9 mouse cellular contexts compared by ENCODE assay signal in the genomic region with DNA sequence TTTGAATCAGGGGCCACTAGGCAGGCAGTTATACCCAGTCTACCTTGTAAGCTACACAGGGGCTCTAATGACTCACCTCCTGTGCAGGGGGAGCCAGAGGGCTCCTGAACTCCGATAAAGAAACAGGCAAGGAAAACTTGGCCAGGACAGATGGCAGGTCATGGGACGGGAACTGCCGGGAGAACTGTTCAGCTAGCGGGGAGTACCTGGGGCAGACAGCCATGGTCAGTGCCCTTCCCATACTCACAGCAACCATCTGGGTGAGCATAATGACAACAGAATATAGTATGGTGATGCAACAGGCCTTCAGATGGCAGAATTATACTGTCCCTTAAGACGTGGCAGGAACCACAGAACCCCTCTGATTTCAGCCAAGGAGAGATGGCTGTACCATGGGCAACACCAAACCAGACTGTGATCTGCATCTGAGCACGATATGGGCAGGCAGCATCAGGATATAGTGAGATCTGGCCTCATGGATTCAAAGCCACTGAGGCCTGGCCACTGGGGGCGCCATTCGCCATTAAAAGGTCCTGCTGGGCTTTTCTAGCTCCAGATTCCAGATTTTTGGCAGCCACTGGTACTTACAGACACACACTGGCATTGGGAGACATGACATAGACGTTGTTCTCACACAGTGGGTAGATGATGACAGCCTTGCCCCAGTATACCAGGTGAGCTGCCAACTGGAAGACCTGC. TPM values are rescaled to one million over a fixed set of nuclear protein-coding genes. Genes with fewer than 3 reads are reported as not detected.
A peak's percentile ranks its signal among the peaks of the same experiment; 100 is the strongest.
DNase-seq lines count a peak whose midpoint lies in the region; ATAC-seq and TF ChIP-seq lines count a peak whose summit lies in the region.
"Had no signal": no experiment of that assay in that cellular context is flagged by ENCODE, and none has a peak within 500 bp of the region (broad histone marks: within the 10 kb centered on the region; RNA-seq: fewer than 3 reads in every experiment).

No protein-coding gene starts in this region.

- H3K9ac ChIP-seq in heart, embryonic 15.5 days = no peak overlapping the region
- no peak overlapping the region for H3K9ac ChIP-seq in forebrain, embryonic 15.5 days (replicated peaks)
- no peak overlapping the region for H3K9ac ChIP-seq in midbrain, postnatal 0 days (replicated peaks; ENCODE audit: low read length, poor library complexity, severe bottlenecking)

- no peak for DNase-seq in heart, embryonic 10.5 days (ENCODE audit: low spot score)
- peak; percentile 70 for DNase-seq in brain, embryonic 14.5 days (ENCODE audit: low read depth)
- peak; percentile 70 for DNase-seq in limb, embryonic 10.5 days (ENCODE audit: low spot score)
- DNase-seq in midbrain, postnatal 0 days (ENCODE audit: low spot score) = peak; percentile 82

- peak; percentile 78 for TF ChIP-seq CTCF in C2C12 (IDR thresholded peaks at IDR 0.05; ENCODE audit: control insufficient read depth, insufficient read depth, insufficient read length)
- TF ChIP-seq CTCF in brain, embryonic 14.5 days (IDR thresholded peaks at IDR 0.05; ENCODE audit: borderline replicate concordance, extremely low read depth, insufficient read depth, insufficient read length) = peak; percentile 73
- peak; percentile 81 for TF ChIP-seq CTCF in midbrain, postnatal 0 days (IDR thresholded peaks at IDR 0.05)

- H3K79me3 ChIP-seq in C2C12 (ENCODE audit: low read depth) = no peaks in the 10 kb centered on the region

- H3K4me1 ChIP-seq in heart, embryonic 15.5 days (replicated peaks) = peaks cover 22% of the 10 kb centered on the region
- 0 out of 2 replicates have a peak, but pooled peaks cover 4% of the 10 kb centered on the region for H3K4me1 ChIP-seq in heart, embryonic 10.5 days
- H3K4me1 ChIP-seq in forebrain, embryonic 15.5 days = peaks cover 53% of the 10 kb centered on the region
- H3K4me1 ChIP-seq in limb, embryonic 10.5 days = peaks cover 6% of the 10 kb centered on the region
- H3K4me1 ChIP-seq in midbrain, postnatal 0 days (ENCODE audit: insufficient read depth, low read length) = 0 out of 2 replicates have a peak, but pooled peaks cover 5% of the 10 kb centered on the region

- TF ChIP-seq POLR2A in brain, embryonic 14.5 days (IDR thresholded peaks at IDR 0.05; ENCODE audit: borderline replicate concordance, extremely low read depth, insufficient read depth, insufficient read length, poor library complexity, severe bottlenecking) = no peak

- H3K9me3 ChIP-seq in heart, embryonic 15.5 days (replicated peaks) = no peaks in the 10 kb centered on the region
- no peaks in the 10 kb centered on the region for H3K9me3 ChIP-seq in heart, embryonic 10.5 days
- no peaks in the 10 kb centered on the region for H3K9me3 ChIP-seq in forebrain, embryonic 15.5 days
- no peaks in the 10 kb centered on the region for H3K9me3 ChIP-seq in limb, embryonic 10.5 days (replicated peaks)
- H3K9me3 ChIP-seq in midbrain, postnatal 0 days (ENCODE audit: low read length) = no peaks in the 10 kb centered on the region

- WGBS in heart, embryonic 15.5 days = 62% methylated on average over 9 of the region's 9 CpGs
- WGBS in heart, embryonic 10.5 days = 56% methylated on average over 9 of the region's 9 CpGs
- WGBS in forebrain, embryonic 15.5 days = 45% methylated on average over 9 of the region's 9 CpGs
- 62% methylated on average over 9 of the region's 9 CpGs for WGBS in limb, embryonic 10.5 days
- 57% methylated on average over 9 of the region's 9 CpGs for whole genome bisulfite sequencing in midbrain, postnatal 0 days

- no peaks in the 10 kb centered on the region for H3K79me2 ChIP-seq in C2C12 (ENCODE audit: control insufficient read depth, insufficient read depth)

- no peak for ATAC-seq in heart, embryonic 15.5 days (replicated peaks; ENCODE audit: insufficient number of reproducible peaks, insufficient read depth, low FRiP score, low read depth)
- ATAC-seq in forebrain, embryonic 15.5 days (replicated peaks) = no peak
- ATAC-seq in midbrain, postnatal 0 days (ENCODE audit: low FRiP score) = no peak
- no peak; the same call in 1 of the 2 replicates for ATAC-seq in erythroid progenitor cell, adult 5-6 weeks (replicated peaks; ENCODE audit: low FRiP score, poor library complexity, severe bottlenecking)

- H3K27me3 ChIP-seq in heart, embryonic 15.5 days = no peaks in the 10 kb centered on the region
- H3K27me3 ChIP-seq in heart, embryonic 10.5 days (ENCODE audit: insufficient read depth, poor library complexity, severe bottlenecking) = no peaks in the 10 kb centered on the region
- no peaks in the 10 kb centered on the region for H3K27me3 ChIP-seq in C2C12 (ENCODE audit: control insufficient read depth, insufficient read depth, insufficient read length)
- H3K27me3 ChIP-seq in forebrain, embryonic 15.5 days = no peaks in the 10 kb centered on the region
- no peaks in the 10 kb centered on the region for H3K27me3 ChIP-seq in limb, embryonic 10.5 days (ENCODE audit: low read depth, poor library complexity, severe bottlenecking)
- no peaks in the 10 kb centered on the region for H3K27me3 ChIP-seq in midbrain, postnatal 0 days (ENCODE audit: insufficient read depth, low read length)

- H3K4me3 ChIP-seq in heart, embryonic 15.5 days = no peak overlapping the region
- H3K4me3 ChIP-seq in heart, embryonic 10.5 days = no peak overlapping the region
- H3K4me3 ChIP-seq in C2C12 (ENCODE audit: insufficient read depth, poor library complexity, severe bottlenecking) = no peak overlapping the region
- no peak overlapping the region for H3K4me3 ChIP-seq in forebrain, embryonic 15.5 days
- no peak overlapping the region for H3K4me3 ChIP-seq in limb, embryonic 10.5 days
- H3K4me3 ChIP-seq in midbrain, postnatal 0 days (ENCODE audit: low read depth, low read length) = no peak overlapping the region

- peaks cover 36% of the 10 kb centered on the region for H3K36me3 ChIP-seq in heart, embryonic 15.5 days
- peaks cover 87% of the 10 kb centered on the region for H3K36me3 ChIP-seq in heart, embryonic 10.5 days
- H3K36me3 ChIP-seq in C2C12 (ENCODE audit: control insufficient read depth, insufficient read depth) = peaks cover 58% of the 10 kb centered on the region
- peaks cover 32% of the 10 kb centered on the region for H3K36me3 ChIP-seq in forebrain, embryonic 15.5 days
- H3K36me3 ChIP-seq in limb, embryonic 10.5 days = peaks cover 96% of the 10 kb centered on the region
- peaks cover 37% of the 10 kb centered on the region for H3K36me3 ChIP-seq in midbrain, postnatal 0 days (ENCODE audit: insufficient read depth, low read length)

- no peak overlapping the region for H3K4me2 ChIP-seq in heart, embryonic 15.5 days
- no peak overlapping the region for H3K4me2 ChIP-seq in forebrain, embryonic 15.5 days (replicated peaks)
- H3K4me2 ChIP-seq in midbrain, postnatal 0 days (ENCODE audit: low read depth, low read length, poor library complexity, severe bottlenecking) = no peak overlapping the region

- peak overlapping the region; percentile 42; the same call in 1 of the 2 replicates for H3K27ac ChIP-seq in heart, embryonic 15.5 days
- no peak overlapping the region for H3K27ac ChIP-seq in heart, embryonic 10.5 days
- peak overlapping the region; percentile 85 for H3K27ac ChIP-seq in forebrain, embryonic 15.5 days (replicated peaks)
- H3K27ac ChIP-seq in limb, embryonic 10.5 days = no peak overlapping the region
- H3K27ac ChIP-seq in midbrain, postnatal 0 days (ENCODE audit: low read depth, low read length) = peak overlapping the region; percentile 44; the same call in 1 of the 2 replicates

- no peak overlapping the region for H3ac ChIP-seq in C2C12 (ENCODE audit: control insufficient read depth, insufficient read length, low read depth)

RNA-seq across cellular contexts. Expression of a gene that starts 10.6 kb away (rescaled TPM):
- 14.3 and 22.4 TPM in 2 replicates for polyA plus RNA-seq in heart, embryonic 15.5 days (2015; fragmentation: Nextera tagmentation; extraction: Ambion mirVana)
- 21.3 and 26.3 TPM in 2 replicates for polyA plus RNA-seq in heart, embryonic 10.5 days (2016; fragmentation: Nextera tagmentation; extraction: Ambion mirVana)
- 19.9 TPM for polyA plus RNA-seq in C2C12 (2012; fragmentation: generic; extraction: Trizol)
- polyA plus RNA-seq in brain, embryonic 14.5 days (2012; rRNA removed) = 18.6 and 21.3 TPM in 2 replicates
- 33.5 and 33.8 TPM in 2 replicates for polyA plus RNA-seq in forebrain, embryonic 15.5 days (2015; fragmentation: Nextera tagmentation; extraction: Ambion mirVana)
- 36.2 and 45.2 TPM in 2 replicates for polyA plus RNA-seq in limb, embryonic 10.5 days (2016; fragmentation: Nextera tagmentation; extraction: Ambion mirVana)
- total RNA-seq in midbrain, postnatal 0 days (2014; rRNA removed) = 31.7 and 35.0 TPM in 2 replicates
- polyA plus RNA-seq in midbrain, postnatal 0 days (2015; fragmentation: Nextera tagmentation; extraction: Ambion mirVana) = 31.2 and 37.7 TPM in 2 replicates
- 13.0 and 14.1 TPM in 2 replicates for total RNA-seq in erythroid progenitor cell, adult 5-6 weeks (2015; ENCODE audit: low replicate concordance)
- 18.7 and 23.9 TPM in 2 replicates for total RNA-seq in erythroid progenitor cell, adult 5-6 weeks (2017; ENCODE audit: low replicate concordance)

RNA-seq across cellular contexts. Expression of a gene that starts 14.8 kb away (rescaled TPM):
- 35.6 and 42.8 TPM in 2 replicates for polyA plus RNA-seq in heart, embryonic 15.5 days (2015; fragmentation: Nextera tagmentation; extraction: Ambion mirVana)
- polyA plus RNA-seq in heart, embryonic 10.5 days (2016; fragmentation: Nextera tagmentation; extraction: Ambion mirVana) = 40.8 and 42.4 TPM in 2 replicates
- 40.6 TPM for polyA plus RNA-seq in C2C12 (2012; fragmentation: generic; extraction: Trizol)
- polyA plus RNA-seq in brain, embryonic 14.5 days (2012; rRNA removed) = 39.7 and 44.3 TPM in 2 replicates
- polyA plus RNA-seq in forebrain, embryonic 15.5 days (2015; fragmentation: Nextera tagmentation; extraction: Ambion mirVana) = 16.7 and 18.1 TPM in 2 replicates
- 28.1 and 31.1 TPM in 2 replicates for polyA plus RNA-seq in limb, embryonic 10.5 days (2016; fragmentation: Nextera tagmentation; extraction: Ambion mirVana)
- 27.4 and 55.6 TPM in 2 replicates for total RNA-seq in midbrain, postnatal 0 days (2014; rRNA removed)
- polyA plus RNA-seq in midbrain, postnatal 0 days (2015; fragmentation: Nextera tagmentation; extraction: Ambion mirVana) = 17.6 and 21.0 TPM in 2 replicates
- total RNA-seq in erythroid progenitor cell, adult 5-6 weeks (2015; ENCODE audit: low replicate concordance) = not detected in 2 replicates
- 2.3 and 5.0 TPM in 2 replicates for total RNA-seq in erythroid progenitor cell, adult 5-6 weeks (2017; ENCODE audit: low replicate concordance)

RNA-seq across cellular contexts. Expression of a gene that starts 30.6 kb away (rescaled TPM):
- 29.8 and 33.6 TPM in 2 replicates for polyA plus RNA-seq in heart, embryonic 15.5 days (2015; fragmentation: Nextera tagmentation; extraction: Ambion mirVana)
- polyA plus RNA-seq in heart, embryonic 10.5 days (2016; fragmentation: Nextera tagmentation; extraction: Ambion mirVana) = 43.8 and 44.5 TPM in 2 replicates
- 34.0 TPM for polyA plus RNA-seq in C2C12 (2012; fragmentation: generic; extraction: Trizol)
- 84.0 and 116 TPM in 2 replicates for polyA plus RNA-seq in brain, embryonic 14.5 days (2012; rRNA removed)
- 50.9 and 51.4 TPM in 2 replicates for polyA plus RNA-seq in forebrain, embryonic 15.5 days (2015; fragmentation: Nextera tagmentation; extraction: Ambion mirVana)
- 43.7 and 51.8 TPM in 2 replicates for polyA plus RNA-seq in limb, embryonic 10.5 days (2016; fragmentation: Nextera tagmentation; extraction: Ambion mirVana)
- total RNA-seq in midbrain, postnatal 0 days (2014; rRNA removed) = 36.0 and 44.7 TPM in 2 replicates
- 35.3 and 38.6 TPM in 2 replicates for polyA plus RNA-seq in midbrain, postnatal 0 days (2015; fragmentation: Nextera tagmentation; extraction: Ambion mirVana)
- 75.9 and 106 TPM in 2 replicates for total RNA-seq in erythroid progenitor cell, adult 5-6 weeks (2015; ENCODE audit: low replicate concordance)
- total RNA-seq in erythroid progenitor cell, adult 5-6 weeks (2017; ENCODE audit: low replicate concordance) = 143 and 155 TPM in 2 replicates

RNA-seq across cellular contexts. Expression of a gene that starts 31.6 kb away (rescaled TPM):
- polyA plus RNA-seq in heart, embryonic 15.5 days (2015; fragmentation: Nextera tagmentation; extraction: Ambion mirVana) = 34.5 and 45.1 TPM in 2 replicates
- 69.7 and 84.1 TPM in 2 replicates for polyA plus RNA-seq in heart, embryonic 10.5 days (2016; fragmentation: Nextera tagmentation; extraction: Ambion mirVana)
- 63.0 TPM for polyA plus RNA-seq in C2C12 (2012; fragmentation: generic; extraction: Trizol)
- polyA plus RNA-seq in brain, embryonic 14.5 days (2012; rRNA removed) = 38.8 and 52.4 TPM in 2 replicates
- 51.8 and 54.2 TPM in 2 replicates for polyA plus RNA-seq in forebrain, embryonic 15.5 days (2015; fragmentation: Nextera tagmentation; extraction: Ambion mirVana)
- 115 and 121 TPM in 2 replicates for polyA plus RNA-seq in limb, embryonic 10.5 days (2016; fragmentation: Nextera tagmentation; extraction: Ambion mirVana)
- total RNA-seq in midbrain, postnatal 0 days (2014; rRNA removed) = 13.3 and 23.6 TPM in 2 replicates
- 47.8 and 48.9 TPM in 2 replicates for polyA plus RNA-seq in midbrain, postnatal 0 days (2015; fragmentation: Nextera tagmentation; extraction: Ambion mirVana)
- 52.3 and 53.7 TPM in 2 replicates for total RNA-seq in erythroid progenitor cell, adult 5-6 weeks (2015; ENCODE audit: low replicate concordance)
- 31.8 and 104 TPM in 2 replicates for total RNA-seq in erythroid progenitor cell, adult 5-6 weeks (2017; ENCODE audit: low replicate concordance)

RNA-seq across cellular contexts. Expression of a gene that starts 36.8 kb away (rescaled TPM):
- 0.09 and 0.77 TPM in 2 replicates for polyA plus RNA-seq in heart, embryonic 15.5 days (2015; fragmentation: Nextera tagmentation; extraction: Ambion mirVana)
- 0.14 TPM in 1 of 2 replicates, not detected in the other for polyA plus RNA-seq in heart, embryonic 10.5 days (2016; fragmentation: Nextera tagmentation; extraction: Ambion mirVana)
- not detected for polyA plus RNA-seq in C2C12 (2012; fragmentation: generic; extraction: Trizol)
- polyA plus RNA-seq in brain, embryonic 14.5 days (2012; rRNA removed) = 0.11 TPM in 1 of 2 replicates, not detected in the other
- not detected in 2 replicates for polyA plus RNA-seq in forebrain, embryonic 15.5 days (2015; fragmentation: Nextera tagmentation; extraction: Ambion mirVana)
- not detected in 2 replicates for polyA plus RNA-seq in limb, embryonic 10.5 days (2016; fragmentation: Nextera tagmentation; extraction: Ambion mirVana)
- 0.33 TPM in 1 of 2 replicates, not detected in the other for total RNA-seq in midbrain, postnatal 0 days (2014; rRNA removed)
- polyA plus RNA-seq in midbrain, postnatal 0 days (2015; fragmentation: Nextera tagmentation; extraction: Ambion mirVana) = 0.04 TPM in 1 of 2 replicates, not detected in the other
- total RNA-seq in erythroid progenitor cell, adult 5-6 weeks (2015; ENCODE audit: low replicate concordance) = not detected in 2 replicates
- total RNA-seq in erythroid progenitor cell, adult 5-6 weeks (2017; ENCODE audit: low replicate concordance) = not detected in 2 replicates
- total RNA-seq: layer of hippocampus, postnatal 25 days had no signal

Comparison
In these comparisons a context has a peak if more than half of its experiments do, and no peak if none do; other contexts are left out.
1. H3K27ac ChIP-seq: peak in heart, embryonic 15.5 days (single experiment), forebrain, embryonic 15.5 days (single experiment) and midbrain, postnatal 0 days (single experiment); none in heart, embryonic 10.5 days (single experiment) and limb, embryonic 10.5 days (single experiment).
2. Peak in every context shown above with its lines, with median percentiles within 50 percentile points of each other: CTCF ChIP-seq.